Mouse (Mus musculus): ENCODE measurements at regions not wholly inside any gene's neighbourhood (a gene's known extent, or its start where the extent isn't known, plus 50 kb on each side); places are given as distances from the start of the nearest gene placed in this dataset.

DNA sequence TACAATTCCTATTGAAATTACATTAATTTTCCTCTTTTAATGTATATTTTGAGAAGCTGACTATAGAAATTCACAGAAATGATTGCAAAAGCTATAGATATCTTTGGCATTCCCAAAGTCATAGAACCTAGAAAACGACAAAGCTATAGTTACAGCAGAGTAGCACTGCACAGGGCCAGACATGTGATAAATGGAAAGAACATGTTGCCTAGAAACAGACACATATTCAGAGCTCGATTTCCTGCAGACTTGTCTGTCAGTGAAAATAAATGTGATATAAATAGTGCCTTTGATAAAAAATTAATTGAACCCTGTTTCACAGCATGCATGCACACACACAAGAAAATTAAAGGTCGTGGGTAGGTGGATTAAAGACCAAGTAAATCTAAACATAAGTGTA, 182.8 kb upstream of the Atp10a start:
- Histone ChIP-seq H3K9me3 (ENCODE audit: low read length) (no peaks in the 10 kb centered on the region), H3K4me3 (ENCODE audit: low read length) (no peak overlapping the region), H3K27me3 (ENCODE audit: insufficient read depth, low read length) (no peaks in the 10 kb centered on the region), H3K27ac (ENCODE audit: low read length) (no peak overlapping the region), H3K9ac (replicated peaks; ENCODE audit: low read length) (no peak overlapping the region), H3K4me1 (ENCODE audit: insufficient read depth, low read length) (no peaks in the 10 kb centered on the region), H3K36me3 (ENCODE audit: insufficient read depth, low read length) (no peaks in the 10 kb centered on the region), H3K4me2 (replicated peaks; ENCODE audit: low read depth, low read length) (no peak overlapping the region)
- no peak for ATAC-seq (ENCODE audit: low FRiP score, low TSS enrichment)
- 58% methylated on average over 3 of the region's 3 CpGs for WGBS

DNA sequence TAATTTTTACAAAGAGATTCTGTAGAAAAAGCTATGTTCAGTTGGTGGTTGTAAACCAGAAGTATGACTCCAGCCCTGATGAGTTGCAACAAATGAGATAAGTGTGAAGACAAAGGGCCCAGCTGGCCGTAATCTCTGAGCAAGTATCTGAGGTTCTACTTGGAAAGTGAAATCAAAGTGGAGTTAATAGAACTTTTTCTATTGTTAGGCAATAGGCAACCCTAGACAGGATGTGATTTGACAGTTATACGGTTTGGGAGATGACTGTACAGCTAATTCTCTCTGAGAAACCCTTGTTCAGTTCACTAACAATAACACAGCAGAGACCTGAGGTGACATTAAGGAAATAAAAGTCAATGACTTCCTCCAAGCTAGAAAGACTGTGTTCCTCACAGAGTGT, 180.8 kb upstream of the Atp10a start:
- 39% methylated on average over 2 of the region's 2 CpGs for WGBS
- Histone ChIP-seq H3K4me1 (ENCODE audit: insufficient read depth, low read length) (no peaks in the 10 kb centered on the region), H3K4me2 (replicated peaks; ENCODE audit: low read depth, low read length) (no peak overlapping the region), H3K4me3 (ENCODE audit: low read length) (no peak overlapping the region), H3K36me3 (ENCODE audit: insufficient read depth, low read length) (no peaks in the 10 kb centered on the region), H3K9me3 (ENCODE audit: low read length) (no peaks in the 10 kb centered on the region), H3K27ac (ENCODE audit: low read length) (no peak overlapping the region), H3K27me3 (ENCODE audit: insufficient read depth, low read length) (no peaks in the 10 kb centered on the region), H3K9ac (replicated peaks; ENCODE audit: low read length) (no peak overlapping the region)
- ATAC-seq (ENCODE audit: low FRiP score, low TSS enrichment), result no peak

- no peaks in the 10 kb centered on the region for H3K9me3 ChIP-seq (ENCODE audit: low read length)
- no peaks in the 10 kb centered on the region for H3K36me3 ChIP-seq (ENCODE audit: insufficient read depth, low read length)
- H3K4me3 ChIP-seq (ENCODE audit: low read length), result no peak overlapping the region
- WGBS, result 70% methylated on average over 2 of the region's 2 CpGs
- H3K27me3 ChIP-seq (ENCODE audit: insufficient read depth, low read length), result no peaks in the 10 kb centered on the region
- H3K4me1 ChIP-seq (ENCODE audit: insufficient read depth, low read length), result no peaks in the 10 kb centered on the region
- H3K4me2 ChIP-seq (replicated peaks; ENCODE audit: low read depth, low read length), result no peak overlapping the region
- H3K27ac ChIP-seq (ENCODE audit: low read length), result no peak overlapping the region
- ATAC-seq (ENCODE audit: low FRiP score, low TSS enrichment), result no peak
- H3K9ac ChIP-seq (replicated peaks; ENCODE audit: low read length), result no peak overlapping the region
Observed at GRCm38 (mm10) chr7:58488250-58488649, 167.7 kb upstream of the Atp10a start.
